Mouse (Mus musculus) right cerebral cortex, postnatal 36 days (tissue): Measurements from ENCODE around the gene Pnldc1.
"Not testable (repeated sequence)": the region's sequence is repeated elsewhere in the genome, so short reads cannot be mapped to it uniquely, and the experiment has no call there.

Source experiments
- DNase-seq, 2 experiments: peaks; one replicate each; pipeline ENCODE4 v3.0.0; 2022; ENCODE audit warnings: low spot score in 2 of 2, mixed read lengths in 1 of 2

Pnldc1 gene

GRCm38 (mm10) chr17:12909361-12910280, at the start of gene Pnldc1:
Gene Pnldc1, minus strand, starts transcription at chr17:12910230.
- no peak for DNase-seq

GRCm38 (mm10) chr17:12959377-12959776, 49.3 kb upstream of the Pnldc1 start:
- DNase-seq, result not testable (repeated sequence)

- no peak for DNase-seq
Measured at GRCm38 (mm10) chr17:12956664-12957063, 46.6 kb upstream of the Pnldc1 start.

GRCm38 (mm10) chr17:12949669-12950068, 39.6 kb upstream of the Pnldc1 start:
- no peak for DNase-seq

- DNase-seq, result no peak
Measured at GRCm38 (mm10) chr17:12942459-12943162, 32.6 kb upstream of the Pnldc1 start.

- no peak for DNase-seq
Measured at GRCm38 (mm10) chr17:12941543-12942260, 31.7 kb upstream of the Pnldc1 start.

GRCm38 (mm10) chr17:12940151-12940805, 30.2 kb upstream of the Pnldc1 start, which contains the start of gene Acat3:
Gene Acat3, minus strand, starts transcription at chr17:12940600.
- DNase-seq, result no peak

- DNase-seq, result not testable (repeated sequence)
Measured at GRCm38 (mm10) chr17:12939377-12940148, 29.5 kb upstream of the Pnldc1 start.

- DNase-seq, result no peak
Measured at GRCm38 (mm10) chr17:12938077-12938476, 28.0 kb upstream of the Pnldc1 start.

GRCm38 (mm10) chr17:12937412-12937970, 27.5 kb upstream of the Pnldc1 start:
- DNase-seq, result no peak

GRCm38 (mm10) chr17:12935719-12936118, 25.7 kb upstream of the Pnldc1 start:
- no peak for DNase-seq

- not testable (repeated sequence) for DNase-seq
Measured at GRCm38 (mm10) chr17:12931576-12931975, 21.5 kb upstream of the Pnldc1 start.

GRCm38 (mm10) chr17:12925703-12926180, 15.7 kb upstream of the Pnldc1 start:
- DNase-seq, result no peak

GRCm38 (mm10) chr17:12925001-12925400, 15.0 kb upstream of the Pnldc1 start:
- no peak for DNase-seq

GRCm38 (mm10) chr17:12921073-12921472, 11.0 kb upstream of the Pnldc1 start:
- no peak for DNase-seq

GRCm38 (mm10) chr17:12916588-12917380, 6.8 kb upstream of the Pnldc1 start:
- DNase-seq, result peak in 1 of 2 experiments; percentile 34

- peak; percentile 99 to 100 for DNase-seq
Measured at GRCm38 (mm10) chr17:12915881-12916583, 6.0 kb upstream of the Pnldc1 start, which contains the start of gene Mrpl18. Gene Mrpl18, minus strand, starts transcription at chr17:12916345.

GRCm38 (mm10) chr17:12915488-12915880, 5.5 kb upstream of the Pnldc1 start, which contains the start of gene Tcp1:
Gene Tcp1, plus strand, starts transcription at chr17:12915701.
- DNase-seq, result no peak
